Mouse (Mus musculus) forebrain, embryonic 10.5 days (tissue): ENCODE measurements around the gene Hmgn3. TPM values are rescaled to one million over a fixed set of nuclear protein-coding genes. Genes with fewer than 3 reads are reported as not detected.
"Not testable (repeated sequence)": the region's sequence is repeated elsewhere in the genome, so short reads cannot be mapped to it uniquely, and the experiment has no call there.

Source experiments
- DNase-seq: peaks from one replicate; pipeline ENCODE4 v3.0.0-alpha.2; 2017; ENCODE audit warnings: low spot score; ENCODE audit errors: extremely low spot score
- H3K27ac ChIP-seq: fragments of 300-500 bp; sonication (generic); 2 replicates; pipeline ENCODE4 v1.5.1; 2016; ENCODE audit warnings: mild to moderate bottlenecking
- H3K27me3 ChIP-seq: fragments of 300-500 bp; sonication (generic); 2 replicates; pipeline ENCODE4 v1.6.1; 2016; ENCODE audit warnings: mild to moderate bottlenecking; ENCODE audit not compliant: poor library complexity, severe bottlenecking
- H3K36me3 ChIP-seq: fragments of 300-500 bp; sonication (generic); replicated peaks from 2 replicates; pipeline ENCODE4 v1.6.1; 2016; ENCODE audit warnings: mild to moderate bottlenecking, moderate library complexity
- H3K4me1 ChIP-seq: fragments of 300-500 bp; sonication (generic); 2 replicates; pipeline ENCODE4 v1.6.1; 2016
- H3K4me3 ChIP-seq: fragments of 300-500 bp; sonication (generic); 2 replicates; pipeline ENCODE4 v1.5.1; 2016; ENCODE audit warnings: mild to moderate bottlenecking, moderate library complexity
- H3K9me3 ChIP-seq: fragments of 300-500 bp; sonication (generic); 2 replicates; pipeline ENCODE4 v1.6.1; 2016; ENCODE audit warnings: mild to moderate bottlenecking, moderate library complexity
- WGBS: fragments of 180-500 bp; shearing (Covaris S2); methylation state at CpG from one replicate; pipeline ENCODE4 v1.1.7; 2016; 5-methylcytosine and 5-hydroxymethylcytosine counted together
- polyA plus RNA-seq: library from polyadenylated mRNA; unstranded; fragments of >200 nt; fragmentation: Nextera tagmentation; extraction: Ambion mirVana; gene quantifications from 2 replicates; pipeline ENCODE4 v1.2.1, GENCODE M21; 2016

The Hmgn3 gene
- polyA plus RNA-seq = 154 and 160 TPM in 2 replicates

DNA sequence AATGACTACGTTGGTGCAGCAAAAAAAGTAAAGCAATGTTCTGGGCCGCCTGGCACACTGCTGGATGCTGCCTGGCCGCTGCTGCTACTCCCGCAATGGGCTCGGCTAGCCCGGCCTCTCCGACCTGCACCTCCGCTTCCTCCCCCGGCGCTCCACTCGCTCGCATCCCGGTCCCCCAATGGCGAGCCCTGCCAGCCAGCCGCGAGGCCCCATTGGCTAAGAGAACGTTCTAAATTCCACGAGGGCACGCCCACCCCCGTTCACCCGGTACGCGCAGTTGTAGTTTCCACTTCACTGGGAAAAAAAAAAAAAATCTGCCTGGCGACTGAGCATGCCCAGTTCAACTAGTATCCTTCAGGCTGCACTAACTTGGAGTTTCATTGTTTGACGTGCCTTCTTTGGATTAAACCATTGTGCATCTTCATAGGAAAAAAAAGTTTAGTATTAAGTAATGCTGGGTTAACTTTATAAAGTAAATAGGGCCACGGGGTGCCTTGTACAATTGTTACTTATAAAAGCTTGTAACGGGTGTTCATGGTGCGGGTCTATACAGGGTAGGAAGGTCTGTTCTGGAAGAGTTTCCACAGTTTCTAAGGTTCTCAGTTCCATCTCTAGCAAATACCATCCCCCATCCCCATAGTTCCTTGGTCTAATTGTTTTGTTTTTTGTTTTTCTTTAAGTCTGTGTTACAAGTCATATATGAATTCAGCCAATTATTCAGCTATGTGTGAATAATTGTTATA is at the start of gene Hmgn3:
TSS of gene Hmgn3 (minus strand) at position 240 of the 743 bp plus-strand sequence.
- Histone ChIP-seq H3K27ac (peak within 1 kb of the TSS; percentile 88), H3K27me3 (no peaks in the 10 kb centered on the region), H3K9me3 (no peaks in the 10 kb centered on the region), H3K4me3 (peak within 1 kb of the TSS; percentile 77), H3K36me3 (peaks cover 11% of the 10 kb centered on the region), H3K4me1 (peaks cover 16% of the 10 kb centered on the region)
- WGBS = 9% methylated on average over 28 of the region's 28 CpGs
- DNase-seq = peak; percentile 93

GRCm38 (mm10) chr9:83195765-83196164 is 49.3 kb upstream of the Hmgn3 start:
- Histone ChIP-seq H3K4me3 (no peak overlapping the region), H3K36me3 (no peaks in the 10 kb centered on the region), H3K9me3 (no peaks in the 10 kb centered on the region), H3K27ac (no peak overlapping the region), H3K27me3 (no peaks in the 10 kb centered on the region), H3K4me1 (0 out of 2 replicates have a peak, but pooled peaks cover 8% of the 10 kb centered on the region)
- 88% methylated on average over 10 of the region's 10 CpGs for WGBS
- no peak for DNase-seq

GRCm38 (mm10) chr9:83195007-83195406 is 48.5 kb upstream of the Hmgn3 start:
- WGBS = 82% methylated on average over 6 of the region's 6 CpGs
- no peaks in the 10 kb centered on the region for H3K27me3 ChIP-seq
- H3K4me1 ChIP-seq = 0 out of 2 replicates have a peak, but pooled peaks cover 8% of the 10 kb centered on the region
- H3K27ac ChIP-seq = no peak overlapping the region
- DNase-seq = no peak
- H3K9me3 ChIP-seq = no peaks in the 10 kb centered on the region
- no peak overlapping the region for H3K4me3 ChIP-seq
- no peaks in the 10 kb centered on the region for H3K36me3 ChIP-seq

- Histone ChIP-seq H3K4me1 (no peaks in the 10 kb centered on the region), H3K36me3 (no peaks in the 10 kb centered on the region), H3K27ac (no peak overlapping the region), H3K9me3 (no peaks in the 10 kb centered on the region), H3K4me3 (no peak overlapping the region), H3K27me3 (no peaks in the 10 kb centered on the region)
- WGBS = 84% methylated on average over 2 of the region's 2 CpGs
- no peak for DNase-seq
These were observed 41.3 kb upstream of the Hmgn3 start for GRCm38 (mm10) chr9:83187752-83188151.

DNA sequence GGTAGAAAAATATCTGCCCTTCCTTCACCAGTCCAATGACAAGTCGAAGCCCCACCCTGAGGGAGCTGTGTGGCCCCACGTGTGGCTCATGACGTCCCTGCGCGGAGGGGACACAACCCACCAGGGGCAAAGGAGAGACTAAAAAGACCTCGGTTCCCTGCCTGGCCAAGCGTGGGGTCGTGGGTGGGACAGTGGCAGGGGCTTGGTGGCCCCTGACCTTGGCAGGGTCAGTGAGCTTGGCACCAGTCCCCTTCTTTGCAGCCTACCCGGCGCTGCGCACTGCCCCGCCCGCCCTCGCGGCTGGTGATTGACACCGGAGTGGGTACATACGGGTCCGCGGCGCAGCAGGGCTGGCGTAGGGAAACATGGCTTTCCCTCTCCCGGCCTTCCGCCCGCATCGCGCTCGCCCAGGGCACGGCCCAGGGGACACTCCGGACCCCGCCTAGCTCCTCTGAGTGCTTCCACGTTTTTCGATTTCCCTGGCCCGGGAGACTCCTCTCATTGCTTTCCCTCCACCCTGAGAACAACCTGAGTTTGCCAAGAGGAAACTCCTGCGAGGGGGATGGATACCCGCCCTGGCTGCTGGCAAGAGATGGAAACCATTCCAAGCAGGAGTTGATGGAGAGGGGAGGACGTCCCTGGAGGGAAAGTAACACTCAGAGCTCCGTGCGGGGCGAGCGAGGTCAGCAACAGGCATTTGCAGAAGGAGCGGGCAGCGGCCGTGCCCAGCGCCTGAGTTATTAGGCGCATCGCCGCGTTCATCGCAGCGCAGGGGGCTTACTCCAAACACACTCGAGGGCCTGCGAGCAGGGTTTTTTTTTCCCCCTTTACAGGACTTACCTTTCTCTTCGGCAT is 667 bp downstream of the Hmgn3 start:
- WGBS = 4% methylated on average over 53 of the region's 53 CpGs
- Histone ChIP-seq H3K27me3 (no peaks in the 10 kb centered on the region), H3K27ac (peak overlapping the region; percentile 88), H3K36me3 (peaks cover 15% of the 10 kb centered on the region), H3K9me3 (peaks cover 5% of the 10 kb centered on the region), H3K4me3 (peak overlapping the region; percentile 77), H3K4me1 (peaks cover 16% of the 10 kb centered on the region)
- peak; percentile 74 for DNase-seq

- H3K27ac ChIP-seq = no peak overlapping the region
- H3K36me3 ChIP-seq = no peaks in the 10 kb centered on the region
- 88% methylated on average over 4 of the region's 4 CpGs for WGBS
- peaks cover 2% of the 10 kb centered on the region; the same call in 1 of the 2 replicates for H3K9me3 ChIP-seq
- no peaks in the 10 kb centered on the region for H3K27me3 ChIP-seq
- no peak for DNase-seq
- no peak overlapping the region for H3K4me3 ChIP-seq
- H3K4me1 ChIP-seq = peaks cover 24% of the 10 kb centered on the region
These were observed 16.7 kb downstream of the Hmgn3 start for GRCm38 (mm10) chr9:83129831-83130230.

DNA sequence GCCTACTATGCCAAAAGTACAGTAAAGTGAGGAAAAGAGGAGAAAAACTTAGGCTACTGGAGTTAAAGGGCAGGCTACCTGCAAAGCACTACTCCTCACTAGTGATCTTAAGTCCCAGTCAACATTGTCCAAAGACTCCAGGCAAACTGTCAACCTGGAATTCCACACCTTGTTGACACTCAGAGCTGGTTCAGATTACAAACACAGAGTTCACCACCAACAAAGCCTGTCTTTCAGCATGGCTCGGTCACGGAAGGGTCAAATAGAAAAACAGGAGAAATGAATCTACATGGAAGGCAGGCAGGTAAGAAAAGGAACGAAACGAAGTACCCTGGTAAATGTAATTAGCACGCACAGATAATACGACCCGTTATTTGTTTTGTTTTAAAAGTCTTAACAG is 18.6 kb downstream of the Hmgn3 start:
- 64% methylated on average over 7 of the region's 7 CpGs for WGBS
- H3K9me3 ChIP-seq = peaks cover 2% of the 10 kb centered on the region; the same call in 1 of the 2 replicates
- H3K4me3 ChIP-seq = no peak overlapping the region
- no peak overlapping the region for H3K27ac ChIP-seq
- H3K36me3 ChIP-seq = peaks cover 15% of the 10 kb centered on the region
- peaks cover 21% of the 10 kb centered on the region for H3K4me1 ChIP-seq
- H3K27me3 ChIP-seq = no peaks in the 10 kb centered on the region
- DNase-seq = no peak

GRCm38 (mm10) chr9:83126482-83126881 is 20.0 kb downstream of the Hmgn3 start:
- Histone ChIP-seq H3K36me3 (peaks cover 17% of the 10 kb centered on the region), H3K4me1 (peaks cover 21% of the 10 kb centered on the region)
- not testable (repeated sequence) for H3K27ac ChIP-seq, H3K27me3 ChIP-seq, DNase-seq, H3K4me3 ChIP-seq, H3K9me3 ChIP-seq
- WGBS = 92% methylated on average over 6 of the region's 6 CpGs

- Histone ChIP-seq H3K4me1 (no peaks in the 10 kb centered on the region), H3K27ac (no peak overlapping the region), H3K36me3 (peaks cover 20% of the 10 kb centered on the region), H3K27me3 (no peaks in the 10 kb centered on the region), H3K4me3 (no peak overlapping the region), H3K9me3 (no peaks in the 10 kb centered on the region)
- DNase-seq = no peak
- WGBS = 87% methylated on average over 2 of the region's 2 CpGs
These were observed 27.3 kb downstream of the Hmgn3 start for GRCm38 (mm10) chr9:83119211-83119610.

- WGBS = 91% methylated on average over 7 of the region's 7 CpGs
- no peaks in the 10 kb centered on the region for H3K9me3 ChIP-seq
- no peak for DNase-seq
- H3K27me3 ChIP-seq = no peaks in the 10 kb centered on the region
- H3K36me3 ChIP-seq = peaks cover 6% of the 10 kb centered on the region; the same call in 1 of the 2 replicates
- H3K4me1 ChIP-seq = 0 out of 2 replicates have a peak, but pooled peaks cover 4% of the 10 kb centered on the region
- no peak overlapping the region for H3K27ac ChIP-seq
- no peak overlapping the region for H3K4me3 ChIP-seq
These were observed 29.0 kb downstream of the Hmgn3 start for GRCm38 (mm10) chr9:83117486-83117885.

- no peaks in the 10 kb centered on the region for H3K27me3 ChIP-seq
- H3K4me3 ChIP-seq = no peak overlapping the region
- H3K36me3 ChIP-seq = peaks cover 6% of the 10 kb centered on the region; the same call in 1 of the 2 replicates
- DNase-seq = no peak
- WGBS = 95% methylated on average over 15 of the region's 15 CpGs
- H3K9me3 ChIP-seq = no peaks in the 10 kb centered on the region
- H3K4me1 ChIP-seq = 0 out of 2 replicates have a peak, but pooled peaks cover 4% of the 10 kb centered on the region
- H3K27ac ChIP-seq = no peak overlapping the region
These were observed 29.6 kb downstream of the Hmgn3 start for GRCm38 (mm10) chr9:83116774-83117474.

DNA sequence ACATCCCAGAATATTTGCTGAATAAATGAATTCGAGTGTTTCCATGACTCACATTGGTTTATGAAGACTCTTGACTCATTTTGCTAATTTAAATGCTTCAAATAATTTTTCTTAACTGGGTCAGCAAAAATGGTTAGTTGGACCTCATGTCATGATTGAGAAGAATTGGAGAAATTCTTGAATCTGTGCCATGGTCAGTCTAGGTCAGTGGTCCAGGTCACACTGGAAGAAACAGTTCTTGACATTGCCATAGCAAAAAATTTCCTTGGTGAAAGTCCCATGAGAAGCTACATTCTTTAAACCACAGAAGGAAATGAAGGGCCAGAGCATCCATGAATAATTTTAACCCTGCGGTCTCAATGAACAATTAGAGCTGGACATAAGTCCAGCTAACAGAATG is 30.8 kb downstream of the Hmgn3 start:
- Histone ChIP-seq H3K36me3 (peaks cover 13% of the 10 kb centered on the region), H3K27ac (no peak overlapping the region), H3K4me3 (no peak overlapping the region), H3K9me3 (no peaks in the 10 kb centered on the region), H3K27me3 (no peaks in the 10 kb centered on the region), H3K4me1 (0 out of 2 replicates have a peak, but pooled peaks cover 4% of the 10 kb centered on the region)
- 96% methylated on average over 2 of the region's 2 CpGs for WGBS
- no peak for DNase-seq
